Mouse (Mus musculus): ENCODE results near the gene Spsb2. TPM values are rescaled to one million over a fixed set of nuclear protein-coding genes. Genes with fewer than 3 reads are reported as not detected.

Gene Spsb2
- polyA plus RNA-seq (2016; fragmentation: Nextera tagmentation; extraction: Ambion mirVana): 8.5 and 9.3 TPM in 2 replicates

DNA sequence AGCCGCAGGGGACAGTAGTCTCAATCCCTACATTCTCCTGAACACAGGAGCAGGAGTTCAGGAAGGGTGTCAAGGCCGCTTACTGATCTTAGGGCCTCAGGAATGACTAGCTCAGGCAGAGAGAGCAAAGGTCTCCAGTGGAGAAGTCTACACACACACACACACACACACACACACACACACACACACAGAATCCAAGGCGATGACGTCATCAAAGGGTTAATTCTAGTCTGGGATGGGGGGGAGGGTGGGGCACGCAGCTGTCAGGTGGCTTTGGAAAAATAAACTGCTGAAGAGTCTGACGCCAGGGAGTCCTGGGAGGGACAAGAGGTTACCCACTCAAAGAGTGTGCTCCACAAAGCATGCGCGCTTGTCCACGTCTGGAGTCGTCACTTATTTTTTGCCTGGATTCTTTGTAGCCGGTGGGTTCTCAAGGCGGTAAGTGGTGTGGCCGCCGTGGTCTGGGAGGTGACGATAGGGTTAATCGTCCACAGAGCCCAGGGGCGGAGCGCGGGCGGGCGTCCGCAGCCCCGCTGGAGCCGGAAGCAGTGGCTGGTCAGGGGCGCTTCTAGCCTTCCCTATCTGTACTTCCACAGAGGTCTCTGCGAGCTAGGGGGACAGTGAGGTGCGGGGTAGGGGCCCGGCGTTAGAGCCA is at the start of gene Spsb2:
Gene Spsb2, plus strand, starts transcription at position 304 of the 655 bp plus-strand sequence.
- DNase-seq (ENCODE audit: low spot score): peak; percentile 94
- Histone ChIP-seq H3K36me3 (peaks cover 28% of the 10 kb centered on the region), H3K4me1 (peaks cover 50% of the 10 kb centered on the region), H3K9me3 (no peaks in the 10 kb centered on the region), H3K4me3 (peak within 1 kb of the TSS; percentile 67), H3K27me3 (ENCODE audit: insufficient read depth, poor library complexity, severe bottlenecking) (no peaks in the 10 kb centered on the region), H3K27ac (peak within 1 kb of the TSS; percentile 94)
- WGBS: 3% methylated on average over 29 of the region's 29 CpGs

- peak overlapping the region; percentile 98 for H3K27ac ChIP-seq
- peaks cover 49% of the 10 kb centered on the region for H3K4me1 ChIP-seq
- H3K27me3 ChIP-seq (ENCODE audit: insufficient read depth, poor library complexity, severe bottlenecking): peaks cover 25% of the 10 kb centered on the region
- no peak for DNase-seq (ENCODE audit: low spot score)
- no peaks in the 10 kb centered on the region for H3K36me3 ChIP-seq
- peak overlapping the region; percentile 28 for H3K4me3 ChIP-seq
- WGBS: 50% methylated on average over 2 of the region's 2 CpGs
- no peaks in the 10 kb centered on the region for H3K9me3 ChIP-seq
Observed at GRCm38 (mm10) chr6:124758849-124759232, 49.6 kb upstream of the Spsb2 start.

GRCm38 (mm10) chr6:124759259-124759658 is 49.2 kb upstream of the Spsb2 start:
- under 1% methylated on average over 5 of the region's 5 CpGs for WGBS
- Histone ChIP-seq H3K27ac (peak overlapping the region; percentile 98), H3K4me3 (peak overlapping the region; percentile 28), H3K27me3 (ENCODE audit: insufficient read depth, poor library complexity, severe bottlenecking) (peaks cover 25% of the 10 kb centered on the region), H3K4me1 (peaks cover 46% of the 10 kb centered on the region), H3K9me3 (no peaks in the 10 kb centered on the region), H3K36me3 (no peaks in the 10 kb centered on the region)
- peak; percentile 92 for DNase-seq (ENCODE audit: low spot score)

- Histone ChIP-seq H3K27me3 (ENCODE audit: insufficient read depth, poor library complexity, severe bottlenecking) (peaks cover 70% of the 10 kb centered on the region), H3K36me3 (no peaks in the 10 kb centered on the region), H3K9me3 (no peaks in the 10 kb centered on the region), H3K27ac (no peak overlapping the region), H3K4me1 (peaks cover 33% of the 10 kb centered on the region), H3K4me3 (no peak overlapping the region)
- DNase-seq (ENCODE audit: low spot score): no peak
- 76% methylated on average over 7 of the region's 7 CpGs for WGBS
Observed at GRCm38 (mm10) chr6:124765951-124766350, 42.5 kb upstream of the Spsb2 start.

DNA sequence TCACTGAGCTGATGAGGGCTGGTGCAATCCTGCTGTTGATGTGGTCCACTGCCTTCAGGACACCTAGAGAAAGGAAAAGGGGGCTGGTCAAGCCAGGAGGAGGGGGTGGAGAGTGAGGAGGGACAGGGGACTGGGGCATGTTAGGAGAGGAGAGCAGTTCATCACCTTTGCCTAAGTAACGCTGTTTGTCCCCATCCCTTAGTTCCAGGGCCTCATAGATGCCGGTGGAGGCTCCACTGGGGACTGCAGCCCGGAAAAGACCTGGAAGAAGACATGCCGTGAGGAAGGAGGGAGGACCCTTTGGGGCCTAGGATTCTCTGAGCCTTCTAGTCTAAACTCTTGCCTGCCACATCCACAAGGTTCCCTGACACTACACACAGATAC is 40.9 kb upstream of the Spsb2 start:
- Histone ChIP-seq H3K36me3 (no peaks in the 10 kb centered on the region), H3K27me3 (ENCODE audit: insufficient read depth, poor library complexity, severe bottlenecking) (peaks cover 67% of the 10 kb centered on the region), H3K27ac (no peak overlapping the region), H3K9me3 (no peaks in the 10 kb centered on the region), H3K4me1 (peaks cover 33% of the 10 kb centered on the region), H3K4me3 (no peak overlapping the region)
- 29% methylated on average over 4 of the region's 4 CpGs for WGBS
- DNase-seq (ENCODE audit: low spot score): no peak

GRCm38 (mm10) chr6:124767920-124768703 is 40.3 kb upstream of the Spsb2 start:
- H3K4me1 ChIP-seq: peaks cover 33% of the 10 kb centered on the region
- DNase-seq (ENCODE audit: low spot score): no peak
- H3K27me3 ChIP-seq (ENCODE audit: insufficient read depth, poor library complexity, severe bottlenecking): peaks cover 67% of the 10 kb centered on the region
- 19% methylated on average over 19 of the region's 19 CpGs for WGBS
- H3K27ac ChIP-seq: peak overlapping the region; percentile 13; the same call in 1 of the 2 replicates
- no peaks in the 10 kb centered on the region for H3K36me3 ChIP-seq
- peak overlapping the region; percentile 71 for H3K4me3 ChIP-seq
- H3K9me3 ChIP-seq: no peaks in the 10 kb centered on the region

DNA sequence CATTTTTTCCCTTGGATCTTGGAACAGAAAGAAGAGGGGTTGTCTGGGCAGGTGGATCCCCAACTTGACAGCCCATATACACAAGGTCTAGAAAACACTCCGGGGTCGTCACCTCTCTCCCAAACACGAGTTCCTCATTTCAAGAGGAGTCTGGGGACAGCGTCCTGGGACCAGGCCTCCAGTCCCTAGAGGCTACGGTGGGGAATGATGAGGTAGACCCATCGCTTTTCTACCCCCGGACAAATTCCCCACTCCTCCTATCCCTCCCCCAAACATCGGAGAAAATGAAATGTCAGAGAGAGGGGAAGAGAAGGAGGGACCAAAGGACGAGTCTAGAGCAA is 39.8 kb upstream of the Spsb2 start:
- DNase-seq (ENCODE audit: low spot score): no peak
- 0 out of 2 replicates have a peak overlapping the region, but pooled peaks have one; percentile 74 for H3K27ac ChIP-seq
- H3K27me3 ChIP-seq (ENCODE audit: insufficient read depth, poor library complexity, severe bottlenecking): peaks cover 66% of the 10 kb centered on the region
- 3% methylated on average over 9 of the region's 9 CpGs for WGBS
- no peaks in the 10 kb centered on the region for H3K36me3 ChIP-seq
- peaks cover 33% of the 10 kb centered on the region for H3K4me1 ChIP-seq
- no peaks in the 10 kb centered on the region for H3K9me3 ChIP-seq
- peak overlapping the region; percentile 71 for H3K4me3 ChIP-seq

- H3K4me1 ChIP-seq: peaks cover 33% of the 10 kb centered on the region
- no peaks in the 10 kb centered on the region for H3K36me3 ChIP-seq
- DNase-seq (ENCODE audit: low spot score): peak; percentile 86
- H3K27me3 ChIP-seq (ENCODE audit: insufficient read depth, poor library complexity, severe bottlenecking): peaks cover 69% of the 10 kb centered on the region
- H3K4me3 ChIP-seq: peak within 1 kb of the TSS; percentile 71
- WGBS: under 1% methylated on average over 54 of the region's 54 CpGs
- no peaks in the 10 kb centered on the region for H3K9me3 ChIP-seq
- peak within 1 kb of the TSS; percentile 74 for H3K27ac ChIP-seq
Observed at GRCm38 (mm10) chr6:124769101-124769765, 39.2 kb upstream of the Spsb2 start, which contains the start of gene Eno2. Eno2 (minus strand) TSS chr6:124769673.

- H3K27me3 ChIP-seq (ENCODE audit: insufficient read depth, poor library complexity, severe bottlenecking): peaks cover 71% of the 10 kb centered on the region
- peak overlapping the region; percentile 71 for H3K4me3 ChIP-seq
- no peak for DNase-seq (ENCODE audit: low spot score)
- H3K9me3 ChIP-seq: no peaks in the 10 kb centered on the region
- 29% methylated on average over 7 of the region's 7 CpGs for WGBS
- H3K4me1 ChIP-seq: peaks cover 33% of the 10 kb centered on the region
- H3K27ac ChIP-seq: peak overlapping the region; percentile 74
- no peaks in the 10 kb centered on the region for H3K36me3 ChIP-seq
Observed at GRCm38 (mm10) chr6:124770013-124770412, 38.4 kb upstream of the Spsb2 start.

DNA sequence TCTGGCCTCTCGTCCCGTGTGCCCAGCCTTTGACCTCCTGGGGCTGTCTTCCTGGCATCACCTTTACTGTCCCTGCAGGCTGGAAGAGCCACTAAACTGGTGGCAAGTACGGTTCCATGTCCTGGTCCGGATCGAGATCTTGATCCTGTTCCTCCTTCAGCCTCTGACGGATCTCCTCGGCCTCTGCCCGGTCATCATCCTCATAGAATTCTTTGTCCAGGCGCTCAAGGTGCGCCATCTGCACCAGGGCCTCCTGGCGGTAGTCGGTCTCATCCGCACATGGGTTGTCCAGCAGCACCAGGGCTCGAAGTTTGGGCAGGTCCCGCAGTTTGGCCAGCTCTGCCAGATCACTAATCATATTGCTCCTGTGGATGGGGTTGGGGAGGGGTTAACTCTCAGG is 38.0 kb upstream of the Spsb2 start:
- Histone ChIP-seq H3K9me3 (no peaks in the 10 kb centered on the region), H3K36me3 (no peaks in the 10 kb centered on the region), H3K4me1 (peaks cover 33% of the 10 kb centered on the region), H3K27ac (peak overlapping the region; percentile 74), H3K27me3 (ENCODE audit: insufficient read depth, poor library complexity, severe bottlenecking) (peaks cover 71% of the 10 kb centered on the region), H3K4me3 (no peak overlapping the region)
- DNase-seq (ENCODE audit: low spot score): no peak
- 72% methylated on average over 15 of the region's 15 CpGs for WGBS

DNA sequence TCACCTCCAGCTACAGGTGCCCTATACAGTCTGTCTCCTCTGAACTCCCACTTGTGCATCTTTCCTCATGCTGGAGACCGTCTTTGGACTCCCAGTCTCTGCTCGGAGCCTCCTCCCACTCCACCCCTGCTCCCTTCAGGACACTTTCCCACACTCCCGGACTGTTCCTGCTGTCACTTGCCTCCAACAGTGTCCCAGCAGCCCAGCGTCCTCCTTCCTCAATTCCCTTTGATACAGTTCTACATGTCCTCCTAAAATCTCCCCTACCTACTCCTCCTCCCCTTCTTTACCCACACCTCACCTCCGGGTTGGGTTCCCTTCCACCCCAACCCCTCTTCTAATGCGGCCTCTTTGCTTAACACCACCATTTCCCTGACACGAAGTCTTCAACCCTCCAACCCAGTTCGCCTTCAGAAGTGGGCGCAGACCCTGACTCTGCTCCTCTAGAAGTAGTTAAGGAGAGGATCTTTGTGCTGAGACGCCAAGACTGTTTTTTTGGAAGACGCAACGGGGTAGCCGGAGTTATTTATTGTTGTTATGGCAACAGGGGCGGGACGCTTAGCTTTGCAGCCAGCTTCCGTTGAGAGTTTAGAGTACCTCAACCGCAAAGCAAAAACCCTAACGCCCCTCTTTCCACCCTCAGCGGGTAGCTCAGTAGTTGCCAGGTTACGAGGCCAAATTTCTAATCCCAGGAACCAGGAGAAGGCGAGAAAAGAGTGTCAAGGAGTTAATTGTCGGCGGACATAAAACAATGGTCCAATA is 29.1 kb upstream of the Spsb2 start, which contains the start of gene Lrrc23:
Gene Lrrc23, minus strand, starts transcription at position 506 of the 762 bp plus-strand sequence.
- H3K4me3 ChIP-seq: peak within 1 kb of the TSS; percentile 60
- peaks cover 23% of the 10 kb centered on the region for H3K4me1 ChIP-seq
- no peak for DNase-seq (ENCODE audit: low spot score)
- H3K9me3 ChIP-seq: no peaks in the 10 kb centered on the region
- H3K27ac ChIP-seq: peak within 1 kb of the TSS; percentile 38; the same call in 1 of the 2 replicates
- WGBS: 3% methylated on average over 23 of the region's 23 CpGs
- H3K27me3 ChIP-seq (ENCODE audit: insufficient read depth, poor library complexity, severe bottlenecking): peaks cover 36% of the 10 kb centered on the region
- H3K36me3 ChIP-seq: no peaks in the 10 kb centered on the region

- no peak overlapping the region for H3K27ac ChIP-seq
- H3K27me3 ChIP-seq (ENCODE audit: insufficient read depth, poor library complexity, severe bottlenecking): peaks cover 36% of the 10 kb centered on the region
- 3% methylated on average over 10 of the region's 10 CpGs for WGBS
- peak overlapping the region; percentile 60 for H3K4me3 ChIP-seq
- H3K9me3 ChIP-seq: no peaks in the 10 kb centered on the region
- H3K4me1 ChIP-seq: peaks cover 23% of the 10 kb centered on the region
- no peak for DNase-seq (ENCODE audit: low spot score)
- H3K36me3 ChIP-seq: no peaks in the 10 kb centered on the region
Observed at GRCm38 (mm10) chr6:124779984-124780416, 28.5 kb upstream of the Spsb2 start.
